Mouse (Mus musculus) lung, adult 2 months (tissue): Measurements from ENCODE around the gene Adipoq. TPM values are rescaled to one million over a fixed set of nuclear protein-coding genes. Genes with fewer than 3 reads are reported as not detected.
A peak's percentile ranks its signal among the peaks of the same experiment; 100 is the strongest.

Experiments
- DNase-seq: peaks from one replicate; pipeline ENCODE4 v3.0.0; 2022
- H3K4me1 ChIP-seq: fragments of 200-500 bp; 2 replicates; pipeline ENCODE4 v1.6.1; 2011; ENCODE audit warnings: low read length; ENCODE audit not compliant: control insufficient read depth, insufficient read depth
- H3K4me3 ChIP-seq: fragments of 200-500 bp; replicated peaks from 2 replicates; pipeline ENCODE3; 2011; ENCODE audit warnings: low read depth, mild to moderate bottlenecking, control low read depth, low read length; ENCODE audit errors: extremely low read depth
- CTCF ChIP-seq: fragments of 200-500 bp; IDR thresholded peaks from 2 replicates; pipeline ENCODE4 v1.5.1; 2011; ENCODE audit warnings: mild to moderate bottlenecking, low read length, control low read depth; ENCODE audit not compliant: insufficient read depth
- POLR2A ChIP-seq: fragments of 200-500 bp; IDR thresholded peaks from 2 replicates; pipeline ENCODE4 v1.6.1; 2011; ENCODE audit warnings: low read depth, mild to moderate bottlenecking, control low read depth, low read length, borderline replicate concordance; ENCODE audit errors: extremely low read depth
- WGBS: fragments of 180-500 bp; shearing (Covaris S2); methylation state at CpG from one replicate; pipeline ENCODE4 v1.1.7; 2018; 5-methylcytosine and 5-hydroxymethylcytosine counted together
- polyA plus RNA-seq: library from polyadenylated mRNA; depleted of rRNA; stranded (reverse); fragments of >200 nt; gene quantifications from 2 replicates; pipeline ENCODE4 v1.2.3, GENCODE M21; 2012

The Adipoq gene
- polyA plus RNA-seq, 1 experiment, result 19.3 TPM

DNA sequence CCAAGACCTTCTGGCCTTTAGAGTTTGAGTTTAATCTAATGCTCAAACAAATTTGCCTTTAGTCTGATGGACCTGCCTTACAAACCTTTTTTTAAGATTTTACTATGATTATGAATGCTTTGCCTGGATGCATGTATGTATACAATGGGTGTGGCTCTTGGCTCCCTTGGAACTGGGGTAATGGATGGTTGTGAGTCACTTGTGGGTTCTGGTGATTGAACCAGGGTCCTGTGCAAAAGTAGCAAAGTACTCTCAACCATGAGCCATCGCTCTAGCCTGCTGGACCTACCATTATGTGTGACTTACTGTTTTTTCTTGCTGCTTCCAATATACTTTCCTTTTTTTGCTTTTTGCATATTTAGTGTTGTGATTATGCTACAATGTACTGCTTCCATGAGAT lies 14.0 kb upstream of the Adipoq start:
- DNase-seq, result no peak
- WGBS, result 94% methylated on average over 1 of the region's 1 CpGs
- Histone ChIP-seq H3K4me3 (no peak overlapping the region), H3K4me1 (peaks cover 4% of the 10 kb centered on the region; the same call in 1 of the 2 replicates)
- TF ChIP-seq POLR2A (no peak), CTCF (no peak)

- no peak overlapping the region for H3K4me3 ChIP-seq
- TF ChIP-seq POLR2A, result no peak
- TF ChIP-seq CTCF, result peak; percentile 46; the same call in 1 of the 2 replicates
- 17% methylated on average over 11 of the region's 11 CpGs for WGBS
- no peaks in the 10 kb centered on the region for H3K4me1 ChIP-seq
- no peak for DNase-seq
These were observed 10.8 kb upstream of the Adipoq start for GRCm38 (mm10) chr16:23135421-23136149.

GRCm38 (mm10) chr16:23136406-23136970 lies 9.8 kb upstream of the Adipoq start:
- no peaks in the 10 kb centered on the region for H3K4me1 ChIP-seq
- H3K4me3 ChIP-seq, result no peak overlapping the region
- no peak for DNase-seq
- TF ChIP-seq POLR2A, result no peak
- TF ChIP-seq CTCF, result no peak
- WGBS, result 46% methylated on average over 4 of the region's 4 CpGs

DNA sequence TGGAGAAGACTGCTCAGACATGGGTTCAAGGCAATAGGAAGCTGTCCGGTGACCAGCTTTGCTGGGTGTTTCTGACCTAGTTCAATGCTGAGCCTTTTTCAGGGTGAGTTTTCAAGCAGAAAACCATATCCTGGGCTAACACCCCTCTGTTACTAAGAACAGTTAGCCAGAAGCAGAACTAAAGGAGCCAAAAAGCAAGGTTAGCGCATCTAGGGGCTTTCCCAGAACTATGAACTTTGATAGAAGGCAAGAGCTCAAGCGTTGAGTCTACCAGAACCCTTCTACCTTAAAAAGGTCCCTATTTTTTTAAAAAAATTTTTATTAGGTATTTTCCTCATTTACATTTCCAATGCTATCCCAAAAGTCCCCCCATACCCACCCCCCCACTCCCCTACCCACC lies 5.4 kb upstream of the Adipoq start:
- TF ChIP-seq POLR2A, result no peak
- no peak for TF ChIP-seq CTCF
- no peaks in the 10 kb centered on the region for H3K4me1 ChIP-seq
- 86% methylated on average over 3 of the region's 3 CpGs for WGBS
- no peak overlapping the region for H3K4me3 ChIP-seq
- DNase-seq, result no peak

GRCm38 (mm10) chr16:23144326-23144725 lies 2.0 kb upstream of the Adipoq start:
- TF ChIP-seq CTCF, result no peak
- TF ChIP-seq POLR2A, result no peak
- 73% methylated on average over 7 of the region's 7 CpGs for WGBS
- H3K4me3 ChIP-seq, result no peak overlapping the region
- DNase-seq, result no peak
- no peaks in the 10 kb centered on the region for H3K4me1 ChIP-seq

GRCm38 (mm10) chr16:23145211-23145610 lies 1.1 kb upstream of the Adipoq start:
- Histone ChIP-seq H3K4me1 (no peaks in the 10 kb centered on the region), H3K4me3 (no peak overlapping the region)
- WGBS, result 74% methylated on average over 5 of the region's 5 CpGs
- no peak for DNase-seq
- TF ChIP-seq CTCF (no peak), POLR2A (no peak)

- TF ChIP-seq CTCF (no peak), POLR2A (no peak)
- DNase-seq, result no peak
- H3K4me3 ChIP-seq, result no peak overlapping the region
- H3K4me1 ChIP-seq, result no peaks in the 10 kb centered on the region
- 76% methylated on average over 2 of the region's 2 CpGs for WGBS
These were observed 2.6 kb downstream of the Adipoq start for GRCm38 (mm10) chr16:23148936-23149335.

GRCm38 (mm10) chr16:23149396-23149795 lies 3.1 kb downstream of the Adipoq start:
- WGBS, result 49% methylated on average over 8 of the region's 8 CpGs
- TF ChIP-seq CTCF (no peak), POLR2A (no peak)
- H3K4me3 ChIP-seq, result no peak overlapping the region
- H3K4me1 ChIP-seq, result no peaks in the 10 kb centered on the region
- no peak for DNase-seq

GRCm38 (mm10) chr16:23151423-23151822 lies 5.1 kb downstream of the Adipoq start:
- WGBS, result 11% methylated on average over 2 of the region's 2 CpGs
- TF ChIP-seq CTCF (peak; percentile 40; the same call in 1 of the 2 replicates), POLR2A (no peak)
- no peak for DNase-seq
- Histone ChIP-seq H3K4me1 (no peaks in the 10 kb centered on the region), H3K4me3 (no peak overlapping the region)

DNA sequence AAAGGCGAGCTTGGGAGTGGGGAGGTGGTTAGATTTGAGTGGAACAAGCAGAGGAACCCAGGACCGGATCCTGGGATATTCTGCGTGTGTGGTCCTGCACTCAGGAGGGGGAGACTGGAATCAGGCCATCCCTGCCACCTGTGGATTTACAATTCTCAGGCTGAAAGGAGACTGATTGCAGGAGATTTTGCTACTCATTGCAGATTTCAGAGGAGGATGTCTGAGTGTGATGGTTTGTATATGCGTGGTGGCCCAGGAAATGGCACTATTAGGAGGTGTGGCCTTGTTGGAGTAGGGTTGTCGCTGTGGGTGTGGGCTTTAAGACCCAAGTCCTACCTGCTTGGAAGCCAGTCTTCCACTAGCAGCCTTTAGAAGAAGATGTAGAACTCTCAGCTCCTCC lies 7.9 kb downstream of the Adipoq start:
- TF ChIP-seq CTCF (no peak), POLR2A (no peak)
- 82% methylated on average over 5 of the region's 5 CpGs for WGBS
- no peaks in the 10 kb centered on the region for H3K4me1 ChIP-seq

GRCm38 (mm10) chr16:23157013-23157412 lies 10.7 kb downstream of the Adipoq start:
- DNase-seq, result no peak
- WGBS, result 94% methylated on average over 13 of the region's 13 CpGs
- Histone ChIP-seq H3K4me1 (no peaks in the 10 kb centered on the region), H3K4me3 (no peak overlapping the region)
- TF ChIP-seq CTCF (no peak), POLR2A (no peak)

More for the DNA sequence above, 7.9 kb downstream of the Adipoq start:
- no peak for DNase-seq
- H3K4me3 ChIP-seq, result no peak overlapping the region
